Mouse (Mus musculus) adrenal gland, adult 18-20 months (tissue): Measurements from ENCODE around the gene Trem3. TPM values are rescaled to one million over a fixed set of nuclear protein-coding genes. Genes with fewer than 3 reads are reported as not detected.

ENCODE experiments used
- DNase-seq, 2 experiments: peaks; one replicate each; pipeline ENCODE4 v3.0.0; 2021 to 2022; ENCODE audit warnings: low spot score in 2 of 2
- long read RNA-seq, 2 experiments: library from polyadenylated mRNA; stranded (forward); transcript quantifications; one replicate each; pipeline ENCODE4 v2.0.0; 2021
- total RNA-seq, 2 experiments: library from RNA; stranded (reverse); gene quantifications; 1 replicate in 1 of 2; 2 replicates in 1 of 2; pipeline ENCODE4 v1.2.3; 2021

Gene Trem3
- under 1 TPM in 1 of 2 experiments, not detected in 1; 0.93 TPM for total RNA-seq
- long read RNA-seq, experiment 1 = 0 reads
- long read RNA-seq, experiment 2 = 0 reads

DNA sequence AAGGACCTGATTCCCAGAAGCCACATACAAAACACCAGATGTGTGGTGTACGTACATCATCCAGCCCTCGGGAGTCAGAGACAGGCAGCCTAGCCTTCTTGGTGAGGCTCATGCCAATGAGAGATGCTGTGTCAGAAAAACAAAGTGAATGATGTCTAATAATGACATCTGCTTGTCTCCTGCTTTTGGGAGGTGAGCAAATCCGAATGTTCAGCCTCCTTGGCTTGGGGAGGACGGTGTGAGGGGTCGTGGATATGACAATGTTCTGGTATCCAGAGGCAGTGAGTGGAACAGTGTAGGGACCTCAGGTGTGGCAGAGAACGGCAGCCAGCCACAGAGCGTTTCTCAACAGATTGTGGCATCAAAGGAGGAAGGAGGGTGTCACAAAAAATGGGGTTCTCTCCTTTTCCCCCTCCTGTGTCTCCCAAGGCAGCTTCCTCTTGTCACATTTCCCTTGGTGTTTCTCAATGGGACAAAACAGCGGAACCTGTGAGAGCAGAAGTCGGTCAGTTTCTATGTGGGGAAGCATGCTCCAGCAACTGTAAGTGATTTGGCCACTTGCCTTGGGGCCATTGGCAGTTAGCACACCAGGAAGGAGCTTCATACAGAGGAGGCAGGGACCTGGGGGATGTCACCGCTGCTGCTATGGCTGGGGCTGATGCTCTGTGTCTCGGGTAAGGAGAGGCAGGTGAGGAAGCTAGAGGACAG is at the start of gene Trem3:
TSS of gene Trem3 (plus strand) at position 557 of the 708 bp plus-strand sequence.
- DNase-seq = no peak

- DNase-seq = no peak
These were observed 44.5 kb upstream of the Trem3 start for GRCm38 (mm10) chr17:48203086-48203485.

- DNase-seq = no peak
These were observed 35.0 kb upstream of the Trem3 start for GRCm38 (mm10) chr17:48212596-48212995.

GRCm38 (mm10) chr17:48213511-48213910 is 34.1 kb upstream of the Trem3 start:
- no peak for DNase-seq

DNA sequence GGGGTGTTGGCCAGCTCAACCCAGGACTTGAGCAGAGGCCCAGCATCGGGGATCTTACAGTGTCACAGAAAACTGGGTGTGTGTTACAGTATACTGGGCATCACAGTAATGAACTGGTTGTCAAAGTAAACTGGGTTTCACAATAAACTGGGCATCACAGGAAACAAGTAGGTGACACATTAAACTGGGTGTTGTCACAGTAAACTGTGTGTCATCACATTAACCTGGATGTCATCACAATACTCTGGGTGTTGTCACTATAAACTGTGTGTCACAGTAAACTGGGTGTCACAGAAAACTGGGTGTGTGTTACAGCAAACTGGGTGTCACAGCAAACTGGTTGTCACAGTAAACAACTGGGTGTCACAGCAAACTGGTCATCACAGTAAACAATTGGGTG is 32.1 kb upstream of the Trem3 start:
- no peak for DNase-seq

DNA sequence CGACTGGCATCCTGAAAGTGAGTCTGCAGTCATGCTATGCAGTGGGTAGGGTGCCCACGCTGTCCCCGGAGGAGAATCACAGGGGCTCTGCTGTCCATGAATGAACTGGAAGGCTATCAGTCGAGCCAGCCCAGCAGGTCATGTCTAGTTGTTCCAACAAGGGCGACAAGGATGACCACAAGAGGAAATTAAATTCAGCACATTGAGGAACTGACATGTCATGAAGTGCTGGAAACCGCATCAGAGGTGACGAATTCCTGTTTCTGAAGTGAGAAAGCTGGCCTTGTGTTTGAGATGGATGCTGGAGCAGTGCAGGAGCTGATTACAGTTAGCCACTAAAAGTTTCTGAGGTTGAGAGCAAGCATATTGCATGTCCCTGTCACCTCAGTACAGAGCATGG is 16.9 kb upstream of the Trem3 start:
- DNase-seq = no peak

GRCm38 (mm10) chr17:48232518-48232917 is 15.1 kb upstream of the Trem3 start, which contains the start of gene Trem1:
Gene Trem1, plus strand, starts transcription at chr17:48232768.
- DNase-seq = no peak

DNA sequence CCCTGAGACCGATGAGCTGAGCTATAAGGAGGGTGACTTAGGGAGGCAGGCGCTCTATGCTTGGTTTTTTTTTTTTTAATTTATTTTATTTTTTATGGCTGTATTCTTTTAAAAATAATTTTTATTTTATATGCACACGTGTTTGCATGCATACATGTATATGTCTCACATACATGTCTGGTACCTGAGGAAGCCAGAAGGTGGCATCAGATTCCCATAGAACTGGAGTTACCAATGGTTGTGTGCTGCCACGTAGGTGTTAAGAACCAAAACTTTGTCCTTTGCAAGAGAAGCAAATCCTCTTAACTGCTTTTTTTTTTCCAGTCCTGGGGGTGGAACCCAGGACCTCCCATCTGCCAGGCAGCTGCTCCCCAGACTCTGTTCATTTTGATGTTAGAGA is 13.8 kb upstream of the Trem3 start:
- DNase-seq = no peak

DNA sequence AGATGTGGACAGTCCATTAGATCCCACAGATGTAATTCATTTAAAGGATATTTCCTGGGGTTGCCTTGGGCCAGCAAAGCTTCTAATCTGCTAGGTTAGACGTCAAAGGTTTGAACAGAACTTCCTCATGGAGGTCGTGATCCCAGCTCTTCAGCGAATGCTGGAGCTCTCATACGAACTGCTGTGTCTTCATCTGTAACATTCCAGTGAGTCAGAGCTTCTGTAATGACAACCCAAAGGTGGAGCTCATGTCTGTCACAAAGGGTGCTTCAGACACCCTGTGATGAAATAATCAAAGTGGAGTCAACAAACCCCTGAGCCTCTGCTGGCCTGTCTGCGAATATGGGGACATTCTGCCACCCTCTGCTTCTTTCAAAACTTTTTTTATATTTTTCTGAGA is 13.0 kb upstream of the Trem3 start:
- DNase-seq = no peak

DNA sequence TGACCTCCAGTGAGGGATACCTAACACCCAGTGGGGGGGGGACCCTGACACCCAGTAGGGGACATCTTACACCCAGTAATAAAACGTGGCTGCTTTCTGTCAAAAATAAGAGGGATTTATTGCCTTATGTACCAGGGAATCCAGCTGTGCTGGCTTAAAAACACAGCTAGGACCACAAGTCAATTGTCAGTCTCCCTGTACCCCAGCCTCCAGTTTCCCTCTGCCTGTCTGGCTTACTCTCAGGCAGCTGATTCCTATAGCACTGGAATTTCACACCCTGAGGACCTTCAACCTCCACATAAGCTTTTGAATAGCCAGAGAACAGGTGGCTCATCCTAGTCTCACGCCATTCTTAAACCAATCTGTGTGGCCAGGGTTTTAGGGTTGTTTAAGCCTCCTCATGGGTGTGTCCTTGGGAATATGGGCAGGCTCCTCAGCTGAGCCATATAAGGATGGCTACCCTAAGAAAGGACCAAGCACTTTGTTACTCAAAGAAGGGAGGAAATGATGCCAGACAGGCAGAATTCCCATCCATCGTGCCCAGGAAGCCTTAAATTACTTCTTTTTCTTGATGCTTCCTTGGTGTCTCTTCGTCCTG is 11.7 kb upstream of the Trem3 start:
- DNase-seq = no peak

- no peak for DNase-seq
These were observed 10.0 kb upstream of the Trem3 start for GRCm38 (mm10) chr17:48237621-48238020.

GRCm38 (mm10) chr17:48249039-48249438 is 1.5 kb downstream of the Trem3 start:
- no peak for DNase-seq

DNA sequence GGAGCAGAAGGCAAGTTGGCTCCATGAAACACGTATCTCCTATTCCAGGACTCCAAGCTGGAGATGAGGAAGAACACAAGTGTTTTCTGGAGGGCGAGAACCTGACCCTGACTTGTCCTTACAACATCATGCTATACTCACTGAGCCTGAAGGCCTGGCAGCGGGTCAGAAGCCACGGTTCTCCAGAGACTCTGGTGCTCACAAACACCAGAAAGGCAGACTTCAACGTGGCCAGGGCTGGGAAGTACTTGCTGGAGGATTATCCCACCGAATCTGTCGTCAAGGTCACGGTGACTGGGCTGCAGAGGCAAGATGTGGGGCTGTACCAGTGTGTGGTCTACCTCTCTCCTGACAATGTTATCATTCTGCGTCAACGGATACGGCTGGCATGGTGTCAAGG is 1.9 kb downstream of the Trem3 start:
- DNase-seq = no peak

DNA sequence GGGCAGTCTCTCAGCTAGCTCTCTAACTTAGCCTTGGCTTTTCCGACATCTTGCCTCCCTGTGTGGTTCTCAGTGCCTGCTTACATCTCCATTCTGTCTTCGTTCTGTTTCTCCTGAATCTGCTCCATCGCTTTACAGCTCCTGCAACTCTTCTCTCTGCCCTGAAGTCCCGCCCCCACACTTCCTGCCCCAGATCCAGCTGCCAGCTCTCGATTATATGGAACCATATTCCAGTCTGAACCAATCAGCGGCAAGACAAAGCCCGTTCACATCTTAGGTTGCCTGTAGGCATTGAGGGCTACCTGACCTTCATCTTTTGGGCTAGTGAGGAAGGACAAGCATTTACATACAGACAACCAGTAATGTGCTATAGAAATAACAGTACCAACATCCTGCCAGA is 3.1 kb downstream of the Trem3 start:
- no peak for DNase-seq

GRCm38 (mm10) chr17:48256575-48256974 is 9.0 kb downstream of the Trem3 start:
- no peak for DNase-seq

- DNase-seq = no peak
These were observed 14.3 kb downstream of the Trem3 start for GRCm38 (mm10) chr17:48261868-48262267.

DNA sequence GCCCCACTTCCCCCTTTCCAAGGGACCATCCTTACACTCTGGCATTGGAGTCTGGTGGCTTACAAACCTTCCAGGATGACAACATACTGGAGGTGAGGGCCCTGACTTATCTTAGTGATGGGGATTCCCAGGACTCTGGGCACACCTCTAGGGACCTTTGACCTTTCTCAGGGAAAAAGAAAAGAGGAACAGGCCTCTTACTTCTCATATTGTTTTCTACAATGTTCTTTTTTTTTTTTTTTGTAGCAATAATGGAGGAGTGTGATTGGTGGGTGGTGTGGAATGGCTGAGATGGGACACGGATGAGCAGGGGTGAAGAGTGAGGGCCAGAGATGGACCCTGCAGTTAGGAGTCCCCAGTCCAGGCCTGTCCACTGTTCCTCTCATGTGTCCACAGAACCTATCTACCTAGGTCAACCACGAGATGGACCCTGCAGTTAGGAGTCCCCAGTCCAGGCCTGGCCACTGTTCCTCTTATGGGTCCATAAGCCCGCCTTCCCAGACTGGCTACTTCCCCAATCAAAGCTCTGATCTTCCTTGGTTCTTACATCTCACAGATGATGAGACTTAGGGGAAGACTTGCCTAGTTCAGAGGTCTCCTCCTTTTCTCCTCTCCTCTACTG is 16.3 kb downstream of the Trem3 start, which contains the start of gene Treml4:
TSS of gene Treml4 (plus strand) at position 555 of the 622 bp plus-strand sequence.
- no peak for DNase-seq

GRCm38 (mm10) chr17:48264662-48265061 is 17.1 kb downstream of the Trem3 start:
- no peak for DNase-seq

- no peak for DNase-seq
These were observed 18.6 kb downstream of the Trem3 start for GRCm38 (mm10) chr17:48266138-48266537.

- DNase-seq = no peak
These were observed 19.2 kb downstream of the Trem3 start for GRCm38 (mm10) chr17:48266610-48267304.

DNA sequence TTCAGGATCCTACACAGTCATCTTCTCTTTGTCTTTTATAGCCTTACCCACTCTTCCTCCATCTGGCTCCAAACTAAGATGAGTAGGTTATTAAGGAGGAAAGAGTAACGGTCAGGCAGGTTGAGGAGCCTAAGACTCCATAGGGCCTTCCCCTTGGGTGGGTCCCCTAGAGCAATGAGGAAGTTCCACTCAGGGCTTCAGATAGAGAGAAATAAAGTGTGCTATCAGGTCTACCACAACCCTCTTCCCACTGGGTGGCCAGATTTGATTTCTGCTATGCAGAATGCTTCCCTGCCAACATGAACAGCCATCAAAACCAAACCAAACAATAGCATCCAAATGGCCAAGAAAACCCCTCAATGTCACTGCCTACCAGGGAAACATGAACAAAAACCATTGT is 20.0 kb downstream of the Trem3 start:
- DNase-seq = no peak

DNA sequence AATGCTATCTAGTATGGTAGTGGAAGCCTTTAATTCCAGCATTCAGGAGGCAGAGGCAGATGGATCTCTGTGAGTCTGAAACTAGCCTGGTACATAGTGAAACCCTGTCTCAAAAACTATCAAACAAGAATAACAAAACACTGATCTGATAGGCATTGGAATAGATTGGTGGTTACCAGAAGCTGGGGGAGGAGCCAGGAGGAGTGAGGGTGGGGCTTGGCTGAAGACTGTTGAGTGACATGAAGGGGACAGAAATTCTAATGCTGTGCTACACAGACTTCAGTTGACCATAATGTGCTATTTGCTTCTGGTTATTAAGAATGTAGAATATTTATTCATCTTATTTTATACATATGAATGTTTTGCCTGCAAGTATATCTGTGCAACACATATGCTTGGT is 20.7 kb downstream of the Trem3 start:
- no peak for DNase-seq
